Mouse (Mus musculus) hindbrain, embryonic 15.5 days (tissue): ENCODE measurements around the gene Plxna2. TPM values are rescaled to one million over a fixed set of nuclear protein-coding genes. Genes with fewer than 3 reads are reported as not detected.
A peak's percentile ranks its signal among the peaks of the same experiment; 100 is the strongest.

ENCODE experiments used
- ATAC-seq: fragments of 200-750 bp; cut with Nextera tagmentation; 2 replicates; pipeline ENCODE4 v1.8.0; 2017; ENCODE audit warnings: low read depth, moderate number of reproducible peaks, moderate TSS enrichment; ENCODE audit not compliant: low FRiP score
- H3K27ac ChIP-seq: fragments of 300-500 bp; sonication (generic); replicated peaks from 2 replicates; pipeline ENCODE4 v1.5.1; 2015; ENCODE audit warnings: mild to moderate bottlenecking, inconsistent platforms
- H3K27me3 ChIP-seq: fragments of 300-500 bp; sonication (generic); 2 replicates; pipeline ENCODE4 v1.6.1; 2015; ENCODE audit warnings: control low read depth, inconsistent platforms
- H3K36me3 ChIP-seq: fragments of 300-500 bp; sonication (generic); 2 replicates; pipeline ENCODE4 v1.6.1; 2015; ENCODE audit warnings: control low read depth, inconsistent platforms
- H3K4me1 ChIP-seq: fragments of 300-500 bp; sonication (generic); replicated peaks from 2 replicates; pipeline ENCODE4 v1.6.1; 2015; ENCODE audit warnings: control low read depth, inconsistent platforms
- H3K4me2 ChIP-seq: fragments of 300-500 bp; sonication (generic); 2 replicates; pipeline ENCODE4 v1.6.1; 2015; ENCODE audit warnings: moderate library complexity, mild to moderate bottlenecking, inconsistent platforms
- H3K4me3 ChIP-seq: fragments of 300-500 bp; sonication (generic); 2 replicates; pipeline ENCODE4 v1.5.1; 2015; ENCODE audit warnings: mild to moderate bottlenecking, inconsistent platforms
- H3K9ac ChIP-seq: fragments of 300-500 bp; sonication (generic); 2 replicates; pipeline ENCODE4 v1.6.1; 2015; ENCODE audit warnings: inconsistent platforms
- H3K9me3 ChIP-seq: fragments of 300-500 bp; sonication (generic); 2 replicates; pipeline ENCODE4 v1.6.1; 2016; ENCODE audit warnings: control low read depth, inconsistent platforms
- WGBS: fragments of 180-500 bp; shearing (Covaris S2); methylation state at CpG from one replicate; pipeline ENCODE4 v1.1.7; 2015; 5-methylcytosine and 5-hydroxymethylcytosine counted together
- polyA plus RNA-seq: library from polyadenylated mRNA; unstranded; fragments of >200 nt; fragmentation: Nextera tagmentation; extraction: Ambion mirVana; gene quantifications from 2 replicates; pipeline ENCODE4 v1.2.1, GENCODE M21; 2015

Plxna2 gene
- polyA plus RNA-seq, 1 experiment from 2014 or later = 32.8 TPM

DNA sequence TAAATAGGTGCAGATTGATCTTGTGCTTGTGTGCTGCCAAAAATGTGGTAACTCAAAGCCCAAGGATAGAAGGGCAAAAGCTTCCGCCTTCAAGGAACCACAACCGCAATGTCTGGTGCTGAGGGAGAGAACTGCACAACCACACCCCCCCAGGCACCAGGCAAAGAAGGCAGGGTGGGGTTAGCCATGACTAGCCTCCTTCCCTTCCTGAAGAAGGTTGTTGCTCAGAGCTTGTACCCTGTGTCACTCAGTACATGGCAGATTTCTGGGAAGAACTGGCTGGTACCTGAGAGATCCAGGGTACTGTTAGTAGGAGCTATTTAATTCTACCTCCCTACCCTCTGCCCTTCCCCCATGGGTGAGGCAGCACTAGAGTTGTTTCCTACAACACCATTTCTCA, 8.1 kb downstream of the Plxna2 start:
- Histone ChIP-seq H3K4me1 (peaks cover 98% of the 10 kb centered on the region), H3K27ac (no peak overlapping the region), H3K36me3 (no peaks in the 10 kb centered on the region), H3K27me3 (no peaks in the 10 kb centered on the region), H3K9ac (no peak overlapping the region), H3K4me2 (peak overlapping the region; percentile 76), H3K4me3 (no peak overlapping the region), H3K9me3 (no peaks in the 10 kb centered on the region)
- no peak for ATAC-seq
- WGBS = 90% methylated on average over 2 of the region's 2 CpGs

DNA sequence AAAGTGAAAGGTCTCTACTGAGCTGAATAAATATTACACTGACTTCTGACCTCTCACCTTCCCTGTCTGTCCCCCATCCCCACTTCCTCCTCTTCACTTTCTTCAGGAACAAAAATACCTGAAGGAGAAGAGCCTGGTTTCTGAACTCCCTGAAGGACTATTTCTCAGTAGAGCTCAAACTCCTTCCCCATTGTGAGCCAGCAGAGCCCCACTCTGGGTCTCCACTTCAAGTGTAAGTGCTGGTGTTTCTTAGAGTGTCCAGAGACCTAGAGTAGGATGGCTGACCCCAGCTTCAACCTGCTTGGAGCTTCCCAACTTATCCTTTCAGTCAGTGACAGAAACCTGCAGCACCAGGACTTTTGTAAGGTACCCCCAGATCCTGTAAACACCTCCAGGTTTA, 9.3 kb downstream of the Plxna2 start:
- H3K4me1 ChIP-seq = peaks cover 96% of the 10 kb centered on the region
- no peak overlapping the region for H3K27ac ChIP-seq

DNA sequence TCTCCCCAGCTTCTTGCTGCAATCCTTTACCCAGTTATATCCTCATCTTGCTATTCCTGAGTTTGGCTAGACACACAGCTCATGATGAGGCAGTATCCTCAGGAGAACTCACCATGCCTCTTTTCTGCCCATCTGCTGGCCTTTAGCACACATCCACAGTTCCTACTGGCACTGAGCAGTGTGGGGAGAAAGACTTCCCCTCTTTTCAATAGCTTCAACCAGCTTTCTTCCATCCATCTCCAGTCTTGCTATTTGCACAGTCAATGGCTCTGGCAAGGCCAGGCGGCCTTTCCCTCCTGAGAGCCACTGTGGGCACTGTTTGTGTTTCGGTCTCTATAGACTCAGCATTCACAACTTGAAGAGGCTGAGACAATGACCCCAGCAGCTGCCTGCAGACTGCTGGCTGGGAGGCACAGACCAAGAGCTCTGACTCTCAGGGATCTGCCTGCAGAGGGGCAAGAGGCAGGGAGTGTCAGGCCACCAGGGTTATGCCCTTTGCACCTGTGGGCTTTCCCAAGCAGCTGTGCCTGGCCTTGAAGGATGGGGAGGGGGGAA, 11.2 kb downstream of the Plxna2 start:
- no peaks in the 10 kb centered on the region for H3K9me3 ChIP-seq
- H3K27me3 ChIP-seq = no peaks in the 10 kb centered on the region
- no peak overlapping the region for H3K9ac ChIP-seq
- peak; percentile 83 for ATAC-seq
- H3K4me3 ChIP-seq = no peak overlapping the region
- 18% methylated on average over 2 of the region's 2 CpGs for WGBS
- peak overlapping the region; percentile 26 for H3K4me2 ChIP-seq
- H3K4me1 ChIP-seq = peaks cover 77% of the 10 kb centered on the region
- peak overlapping the region; percentile 29 for H3K27ac ChIP-seq
- no peaks in the 10 kb centered on the region for H3K36me3 ChIP-seq

More for the DNA sequence above, 9.3 kb downstream of the Plxna2 start:
- H3K36me3 ChIP-seq = no peaks in the 10 kb centered on the region
- H3K27me3 ChIP-seq = no peaks in the 10 kb centered on the region
- no peak overlapping the region for H3K4me3 ChIP-seq
- no peaks in the 10 kb centered on the region for H3K9me3 ChIP-seq
- no peak for ATAC-seq
- H3K9ac ChIP-seq = no peak overlapping the region
- H3K4me2 ChIP-seq = peak overlapping the region; percentile 7; the same call in 1 of the 2 replicates

DNA sequence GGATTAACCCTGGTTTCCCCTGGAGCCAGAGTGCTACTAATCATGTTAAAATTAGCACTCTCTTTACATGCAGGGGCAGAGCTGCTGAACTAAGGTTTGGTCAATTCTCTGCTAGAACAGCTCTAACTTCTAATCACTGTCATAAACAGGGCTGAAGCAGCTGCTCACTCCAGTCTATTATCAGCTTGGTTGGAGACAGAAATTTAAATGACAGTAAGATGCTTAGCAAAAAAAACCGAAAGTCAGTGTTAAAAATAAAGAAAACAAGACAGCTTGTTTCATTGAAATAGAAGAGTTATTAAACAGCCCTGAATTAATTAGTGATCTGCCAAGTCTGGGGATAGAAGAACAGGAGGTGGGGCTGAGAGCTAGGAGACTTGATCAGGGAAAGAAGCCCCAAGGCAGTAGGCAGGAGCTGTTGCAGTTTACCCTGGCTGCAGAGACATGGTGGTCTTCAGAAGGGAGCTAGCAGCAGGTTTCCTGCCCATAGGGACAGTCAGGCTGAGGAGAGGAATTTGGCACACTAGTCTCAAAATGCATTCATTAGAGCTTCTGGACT, 12.6 kb downstream of the Plxna2 start:
- H3K27me3 ChIP-seq = no peaks in the 10 kb centered on the region
- peaks cover 69% of the 10 kb centered on the region for H3K4me1 ChIP-seq
- no peak overlapping the region for H3K4me2 ChIP-seq
- H3K27ac ChIP-seq = no peak overlapping the region
- H3K9ac ChIP-seq = no peak overlapping the region
- no peak overlapping the region for H3K4me3 ChIP-seq
- ATAC-seq = no peak
- no peaks in the 10 kb centered on the region for H3K36me3 ChIP-seq
- H3K9me3 ChIP-seq = no peaks in the 10 kb centered on the region
- WGBS = 25% methylated on average over 1 of the region's 1 CpGs

DNA sequence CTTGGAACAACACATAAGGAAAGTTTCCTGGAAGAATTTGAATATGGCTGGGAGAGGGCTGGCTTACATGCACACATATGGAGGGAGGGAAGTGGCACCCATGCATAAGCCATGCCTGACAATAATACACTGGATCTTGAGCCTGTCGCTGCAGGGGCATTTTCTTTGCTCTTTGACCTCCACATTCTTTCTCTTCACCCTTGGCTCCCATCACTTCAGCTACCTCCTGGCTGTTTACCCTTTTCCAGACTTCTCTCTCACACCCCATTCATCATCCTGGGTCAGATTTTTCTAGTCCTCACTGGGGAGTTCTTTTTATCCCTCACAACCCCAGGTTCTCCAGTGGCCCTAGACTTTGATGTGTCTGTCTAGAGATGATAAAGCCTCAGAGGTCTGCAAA, 13.6 kb downstream of the Plxna2 start:
- no peak overlapping the region for H3K9ac ChIP-seq
- no peaks in the 10 kb centered on the region for H3K9me3 ChIP-seq
- peaks cover 62% of the 10 kb centered on the region for H3K4me1 ChIP-seq
- no peak overlapping the region for H3K4me3 ChIP-seq
- 14% methylated on average over 1 of the region's 1 CpGs for WGBS
- ATAC-seq = no peak
- no peaks in the 10 kb centered on the region for H3K27me3 ChIP-seq
- H3K4me2 ChIP-seq = no peak overlapping the region
- no peak overlapping the region for H3K27ac ChIP-seq
- no peaks in the 10 kb centered on the region for H3K36me3 ChIP-seq

DNA sequence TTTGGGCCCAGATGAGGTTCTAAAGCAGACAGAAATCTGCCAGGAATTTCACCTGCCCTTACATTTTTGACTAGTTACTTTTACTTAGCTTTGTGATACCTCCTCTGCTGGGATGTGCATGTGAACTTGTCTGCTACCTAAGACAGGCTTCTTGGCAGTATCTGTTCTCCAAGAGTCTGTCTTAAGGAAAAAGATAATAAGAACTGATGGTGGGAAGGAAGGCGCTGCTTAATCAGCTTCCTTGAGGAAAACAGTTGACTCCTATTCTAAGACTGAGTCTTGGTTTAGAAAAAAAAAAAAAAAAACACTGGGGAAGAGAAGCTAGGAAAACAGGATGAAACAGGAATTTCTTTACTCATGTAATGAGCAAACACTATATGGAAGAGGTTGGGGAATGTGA, 14.0 kb downstream of the Plxna2 start:
- no peaks in the 10 kb centered on the region for H3K36me3 ChIP-seq
- H3K4me2 ChIP-seq = no peak overlapping the region
- no peak overlapping the region for H3K27ac ChIP-seq
- H3K4me1 ChIP-seq = peaks cover 60% of the 10 kb centered on the region
- H3K27me3 ChIP-seq = no peaks in the 10 kb centered on the region
- no peaks in the 10 kb centered on the region for H3K9me3 ChIP-seq
- no peak overlapping the region for H3K9ac ChIP-seq
- WGBS = 98% methylated on average over 1 of the region's 1 CpGs
- no peak for ATAC-seq
- no peak overlapping the region for H3K4me3 ChIP-seq

DNA sequence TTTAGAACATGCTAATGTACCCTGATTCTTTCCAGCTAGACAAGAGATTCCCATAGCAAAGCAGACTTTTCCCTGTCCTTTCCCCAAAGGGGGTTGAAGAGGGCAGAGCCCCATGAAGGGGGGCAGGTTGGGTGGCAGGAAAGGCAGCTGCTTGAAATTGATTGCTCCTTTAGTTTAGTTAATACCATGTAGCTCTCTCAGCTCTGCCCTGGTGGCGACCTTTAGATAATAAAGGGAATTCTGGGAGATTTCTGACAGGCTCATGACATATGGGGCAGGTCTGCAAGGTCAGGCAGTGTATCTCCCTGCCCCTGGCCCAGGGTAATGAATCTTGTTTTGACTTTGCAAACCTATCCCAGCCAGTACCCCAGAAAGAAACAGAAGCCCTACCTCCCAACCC, 17.4 kb downstream of the Plxna2 start:
- ATAC-seq = no peak
- H3K4me3 ChIP-seq = no peak overlapping the region
- 15% methylated on average over 1 of the region's 1 CpGs for WGBS
- H3K9ac ChIP-seq = no peak overlapping the region
- no peaks in the 10 kb centered on the region for H3K27me3 ChIP-seq
- no peak overlapping the region for H3K27ac ChIP-seq
- no peaks in the 10 kb centered on the region for H3K36me3 ChIP-seq
- H3K4me1 ChIP-seq = peaks cover 33% of the 10 kb centered on the region
- no peaks in the 10 kb centered on the region for H3K9me3 ChIP-seq
- H3K4me2 ChIP-seq = no peak overlapping the region

DNA sequence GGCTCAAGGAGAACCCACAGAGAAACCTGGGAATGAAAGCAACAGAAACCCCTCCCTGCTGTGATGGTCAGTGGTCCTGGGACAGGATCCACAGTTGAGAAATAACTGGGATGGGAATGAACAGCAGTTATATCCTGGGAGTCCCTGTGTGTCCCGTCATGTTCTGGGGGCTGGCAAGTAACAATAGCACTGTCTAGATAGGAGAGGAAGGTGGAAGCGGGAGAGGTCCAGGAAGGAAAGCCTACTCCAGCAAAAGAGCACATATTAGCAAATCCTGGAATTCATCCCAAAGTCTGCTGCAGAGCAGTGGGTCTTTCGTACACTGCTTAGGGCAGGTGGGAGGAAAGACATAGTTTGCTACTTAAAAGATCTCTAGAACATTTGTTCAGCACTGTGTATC, 17.9 kb downstream of the Plxna2 start:
- Histone ChIP-seq H3K4me3 (no peak overlapping the region), H3K36me3 (no peaks in the 10 kb centered on the region), H3K27ac (no peak overlapping the region), H3K27me3 (no peaks in the 10 kb centered on the region), H3K4me1 (peaks cover 27% of the 10 kb centered on the region), H3K9me3 (no peaks in the 10 kb centered on the region), H3K9ac (no peak overlapping the region), H3K4me2 (no peak overlapping the region)
- WGBS = 52% methylated on average over 3 of the region's 3 CpGs
- ATAC-seq = no peak

DNA sequence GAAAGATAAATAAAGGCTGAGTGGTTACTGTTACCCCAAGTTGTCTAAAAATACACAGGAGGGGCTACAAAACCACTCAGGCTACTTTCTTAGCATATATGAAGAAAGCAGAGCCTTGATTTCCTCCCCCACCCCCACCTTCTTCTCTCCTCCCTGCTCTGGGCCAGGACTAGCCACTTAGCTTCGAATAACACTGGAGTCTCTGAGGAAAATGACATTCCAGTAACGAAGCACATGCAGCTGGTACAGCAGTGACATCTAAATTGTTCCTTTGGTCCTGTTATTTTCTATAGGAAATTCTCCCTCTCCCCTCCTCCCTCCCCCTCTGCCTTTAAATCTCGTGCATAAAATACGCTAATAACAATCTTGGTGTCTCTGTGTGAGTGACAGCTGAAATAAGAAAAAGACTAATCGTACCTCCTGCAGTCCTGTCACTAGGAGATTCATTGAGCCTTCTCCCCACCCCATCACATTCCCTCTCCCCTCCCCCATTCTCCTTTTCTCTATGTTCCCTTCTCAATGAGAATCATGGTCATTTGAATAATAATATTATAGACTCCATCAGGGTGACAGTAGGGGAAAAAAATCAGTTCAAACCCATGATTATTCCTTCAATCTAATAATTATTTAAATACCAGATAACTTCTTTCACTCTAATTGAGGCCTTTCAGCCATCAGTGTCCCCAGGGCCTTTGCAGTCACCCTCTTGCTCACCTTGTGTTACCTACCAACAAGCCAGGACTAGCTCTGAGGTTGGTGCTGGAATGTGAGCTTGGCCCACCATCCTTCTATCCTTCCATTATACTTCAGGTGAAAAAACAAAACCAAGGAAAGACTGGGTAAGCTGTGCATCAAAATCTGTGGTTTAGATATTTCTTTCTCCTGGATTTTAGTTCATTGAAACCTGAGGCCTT, 19.6 kb downstream of the Plxna2 start:
- H3K9ac ChIP-seq = no peak overlapping the region
- H3K36me3 ChIP-seq = no peaks in the 10 kb centered on the region
- peaks cover 16% of the 10 kb centered on the region for H3K4me1 ChIP-seq
- 0 out of 2 replicates have a peak, but pooled peaks have one; percentile 49 for ATAC-seq
- H3K4me2 ChIP-seq = no peak overlapping the region
- no peak overlapping the region for H3K27ac ChIP-seq
- 7% methylated on average over 5 of the region's 5 CpGs for WGBS
- no peak overlapping the region for H3K4me3 ChIP-seq
- no peaks in the 10 kb centered on the region for H3K27me3 ChIP-seq
- no peaks in the 10 kb centered on the region for H3K9me3 ChIP-seq

DNA sequence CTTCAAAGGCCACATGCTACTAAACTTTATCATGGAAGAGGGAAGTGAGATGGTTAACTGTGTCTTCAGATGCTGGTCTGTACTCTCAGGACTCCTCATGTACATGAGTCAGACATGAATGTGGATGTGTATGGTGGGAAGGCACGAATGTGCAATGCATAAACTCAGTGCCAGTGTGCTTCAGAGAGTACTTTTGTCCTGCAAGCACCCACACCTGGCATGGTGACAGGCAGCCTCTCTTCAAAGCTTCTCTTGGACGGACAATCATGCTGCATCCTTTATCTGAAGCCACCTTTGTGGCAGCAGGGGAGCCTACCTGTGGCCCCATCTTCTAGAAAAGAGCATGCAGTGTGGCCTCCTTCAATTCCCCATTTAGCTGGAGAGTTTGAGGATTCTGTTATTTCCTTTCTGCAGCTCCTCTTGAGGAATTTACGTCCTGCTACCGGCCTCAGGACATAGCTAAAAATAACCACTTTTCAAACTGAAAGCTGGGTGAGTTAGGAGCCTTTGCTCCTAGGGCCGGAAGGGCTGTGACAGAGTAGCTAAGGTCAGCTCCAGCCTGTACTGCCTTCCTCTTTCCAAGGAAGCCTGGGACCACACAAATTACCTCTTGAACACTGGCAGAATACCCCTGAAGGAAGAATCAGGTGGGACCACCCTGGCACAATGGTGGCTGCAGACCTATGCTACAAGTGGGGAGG, 23.7 kb downstream of the Plxna2 start:
- peaks cover 13% of the 10 kb centered on the region; the same call in 1 of the 2 replicates for H3K36me3 ChIP-seq
- H3K4me1 ChIP-seq = peaks cover 7% of the 10 kb centered on the region
- H3K4me3 ChIP-seq = no peak overlapping the region
- H3K27ac ChIP-seq = no peak overlapping the region
- H3K9ac ChIP-seq = no peak overlapping the region
- H3K4me2 ChIP-seq = no peak overlapping the region
- WGBS = 68% methylated on average over 5 of the region's 5 CpGs
- no peaks in the 10 kb centered on the region for H3K27me3 ChIP-seq
- no peak for ATAC-seq
- H3K9me3 ChIP-seq = no peaks in the 10 kb centered on the region

DNA sequence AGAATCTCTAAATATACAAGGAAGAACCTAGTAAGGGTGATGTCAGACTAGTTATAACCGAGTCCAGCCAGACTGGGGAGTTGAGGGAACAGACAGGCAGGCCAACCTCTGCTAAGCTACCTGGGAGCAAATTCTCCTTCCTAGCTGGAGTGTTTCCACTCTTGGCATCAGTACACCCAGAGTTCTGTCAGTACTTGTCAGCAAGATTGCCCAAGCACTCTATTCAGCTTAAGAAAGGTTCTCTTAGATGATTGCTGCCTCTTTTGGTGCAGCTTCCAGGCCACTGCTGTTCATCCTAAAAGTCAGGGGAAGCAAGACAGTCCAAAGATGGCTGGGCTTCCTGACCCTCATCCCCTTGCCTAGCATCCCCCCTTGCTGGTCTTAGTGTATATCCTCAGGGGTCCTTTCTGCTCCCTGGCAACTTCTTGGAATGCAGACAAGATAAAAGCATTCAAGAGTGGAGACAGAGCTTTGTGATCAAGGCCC, 24.3 kb downstream of the Plxna2 start:
- peaks cover 7% of the 10 kb centered on the region for H3K4me1 ChIP-seq
- H3K9me3 ChIP-seq = no peaks in the 10 kb centered on the region
- 68% methylated on average over 1 of the region's 1 CpGs for WGBS

DNA sequence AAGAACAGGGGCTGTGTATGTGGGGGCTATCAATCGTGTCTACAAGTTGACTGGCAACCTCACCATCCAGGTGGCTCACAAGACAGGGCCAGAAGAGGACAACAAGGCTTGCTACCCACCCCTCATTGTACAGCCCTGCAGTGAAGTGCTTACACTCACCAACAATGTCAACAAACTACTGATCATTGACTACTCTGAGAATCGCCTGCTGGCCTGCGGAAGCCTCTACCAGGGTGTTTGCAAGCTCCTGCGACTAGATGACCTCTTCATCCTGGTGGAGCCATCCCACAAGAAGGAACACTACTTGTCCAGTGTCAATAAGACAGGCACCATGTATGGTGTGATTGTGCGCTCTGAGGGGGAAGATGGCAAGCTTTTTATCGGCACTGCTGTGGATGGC, 25.9 kb downstream of the Plxna2 start:
- Histone ChIP-seq H3K27me3 (no peaks in the 10 kb centered on the region), H3K27ac (no peak overlapping the region), H3K9me3 (no peaks in the 10 kb centered on the region), H3K9ac (no peak overlapping the region), H3K4me1 (peaks cover 8% of the 10 kb centered on the region), H3K4me2 (no peak overlapping the region), H3K4me3 (no peak overlapping the region), H3K36me3 (peaks cover 15% of the 10 kb centered on the region)
- ATAC-seq = no peak
- WGBS = 96% methylated on average over 6 of the region's 6 CpGs

More for the DNA sequence above, 24.3 kb downstream of the Plxna2 start:
- Histone ChIP-seq H3K4me3 (no peak overlapping the region), H3K27me3 (no peaks in the 10 kb centered on the region), H3K36me3 (peaks cover 13% of the 10 kb centered on the region; the same call in 1 of the 2 replicates), H3K4me2 (no peak overlapping the region), H3K27ac (no peak overlapping the region), H3K9ac (no peak overlapping the region)
- ATAC-seq = no peak
